Mouse (Mus musculus) forebrain, embryonic 15.5 days (tissue): ENCODE data around the gene Wnt1. TPM values are rescaled to one million over a fixed set of nuclear protein-coding genes. Genes with fewer than 3 reads are reported as not detected.

ENCODE experiments used
- ATAC-seq: fragments of 200-750 bp; cut with Nextera tagmentation; replicated peaks from 2 replicates; pipeline ENCODE4 v1.8.0; 2017; ENCODE audit warnings: mild to moderate bottlenecking, moderate TSS enrichment, moderate library complexity
- H3K27ac ChIP-seq: fragments of 300-500 bp; sonication (generic); replicated peaks from 2 replicates; pipeline ENCODE4 v1.5.1; 2015; ENCODE audit warnings: mild to moderate bottlenecking, inconsistent platforms
- H3K27me3 ChIP-seq: fragments of 300-500 bp; sonication (generic); 2 replicates; pipeline ENCODE4 v1.6.1; 2015; ENCODE audit warnings: inconsistent platforms
- H3K36me3 ChIP-seq: fragments of 300-500 bp; sonication (generic); 2 replicates; pipeline ENCODE4 v1.6.1; 2015; ENCODE audit warnings: mild to moderate bottlenecking, inconsistent platforms
- H3K4me1 ChIP-seq: fragments of 300-500 bp; sonication (generic); 2 replicates; pipeline ENCODE4 v1.6.1; 2015; ENCODE audit warnings: inconsistent platforms
- H3K4me2 ChIP-seq: fragments of 300-500 bp; sonication (generic); replicated peaks from 2 replicates; pipeline ENCODE4 v1.6.1; 2015; ENCODE audit warnings: mild to moderate bottlenecking, inconsistent platforms
- H3K4me3 ChIP-seq: fragments of 300-500 bp; sonication (generic); 2 replicates; pipeline ENCODE4 v1.5.1; 2015; ENCODE audit warnings: mild to moderate bottlenecking, inconsistent platforms
- H3K9ac ChIP-seq: fragments of 300-500 bp; sonication (generic); replicated peaks from 2 replicates; pipeline ENCODE4 v1.6.1; 2015; ENCODE audit warnings: mild to moderate bottlenecking, inconsistent platforms
- H3K9me3 ChIP-seq: fragments of 300-500 bp; sonication (generic); 2 replicates; pipeline ENCODE4 v1.6.1; 2016; ENCODE audit warnings: inconsistent platforms
- WGBS: fragments of 180-500 bp; shearing (Covaris S2); methylation state at CpG from one replicate; pipeline ENCODE4 v1.1.7; 2015; ENCODE audit warnings: mixed read lengths; 5-methylcytosine and 5-hydroxymethylcytosine counted together
- polyA plus RNA-seq: library from polyadenylated mRNA; unstranded; fragments of >200 nt; fragmentation: Nextera tagmentation; extraction: Ambion mirVana; gene quantifications from 2 replicates; pipeline ENCODE4 v1.2.1, GENCODE M21; 2015

Wnt1 gene
- polyA plus RNA-seq, 1 experiment from 2014 or later, result 0.25 TPM

DNA sequence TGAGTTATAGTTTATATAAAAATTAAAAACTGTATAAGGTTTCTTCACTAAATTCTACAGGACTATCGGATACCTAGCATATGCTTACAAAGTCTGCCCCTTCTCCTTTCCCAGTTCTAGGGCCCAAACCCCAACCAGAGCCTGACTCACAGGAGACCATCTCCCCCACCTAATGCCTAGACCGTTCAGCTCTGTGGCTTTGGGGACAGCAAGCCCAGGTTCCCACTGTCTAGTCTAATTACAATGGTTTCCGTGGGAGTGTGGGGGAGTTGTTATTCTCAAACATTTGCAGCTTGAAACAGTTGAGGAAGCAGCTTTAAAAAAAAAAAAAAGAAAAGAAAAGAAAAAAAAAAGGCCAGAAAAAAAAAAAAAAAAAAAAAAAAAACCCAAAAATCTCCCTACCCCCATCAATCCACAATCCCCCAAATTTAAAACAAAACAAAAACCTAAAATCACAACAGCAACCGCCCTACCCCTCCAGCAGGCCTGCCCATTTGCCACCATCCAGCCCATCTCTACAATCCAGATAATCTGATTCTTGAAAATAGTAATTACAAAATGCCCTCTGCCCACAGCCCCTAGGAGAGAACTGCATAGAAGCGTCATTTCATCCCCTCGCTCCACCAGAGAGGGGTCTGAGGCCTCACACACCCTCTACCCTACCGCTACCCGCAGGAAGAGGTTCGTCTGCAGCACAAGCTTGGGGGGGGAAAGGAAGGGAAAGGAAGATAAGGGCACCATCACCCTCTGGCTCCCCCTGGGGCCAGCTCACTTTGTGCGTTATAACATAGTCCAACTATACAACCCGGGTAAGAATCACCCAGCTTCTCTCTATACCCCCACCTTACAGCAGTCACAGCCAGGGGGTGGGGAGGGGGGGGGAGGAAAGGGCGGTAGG, 42.8 kb downstream of the Wnt1 start:
- peaks cover 42% of the 10 kb centered on the region for H3K36me3 ChIP-seq
- no peak overlapping the region for H3K4me3 ChIP-seq
- WGBS, result 64% methylated on average over 12 of the region's 12 CpGs
- H3K9ac ChIP-seq, result no peak overlapping the region
- H3K4me2 ChIP-seq, result no peak overlapping the region
- no peaks in the 10 kb centered on the region for H3K27me3 ChIP-seq
- no peaks in the 10 kb centered on the region for H3K9me3 ChIP-seq
- peaks cover 16% of the 10 kb centered on the region for H3K4me1 ChIP-seq
- no peak for ATAC-seq
- 0 out of 2 replicates have a peak overlapping the region, but pooled peaks have one; percentile 9 for H3K27ac ChIP-seq

DNA sequence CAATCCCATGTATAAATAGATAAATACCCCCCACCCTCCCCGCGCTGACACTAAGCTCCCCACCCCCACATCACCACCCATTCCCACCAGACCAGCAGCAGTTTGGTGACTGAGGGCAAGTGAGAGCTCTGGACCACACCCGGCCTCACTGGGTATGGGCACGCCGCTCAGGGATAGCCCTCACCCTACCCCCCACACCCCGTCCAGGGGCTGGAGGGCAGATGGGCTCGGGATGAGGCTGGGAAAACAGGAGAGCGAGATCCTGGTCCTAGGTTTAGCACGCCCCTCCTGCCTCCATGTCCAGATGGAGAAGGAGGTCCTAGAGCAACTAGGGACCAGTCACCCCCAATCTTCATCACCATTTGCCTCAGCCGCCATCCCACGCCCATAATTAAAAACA, 43.6 kb downstream of the Wnt1 start:
- Histone ChIP-seq H3K27ac (no peak overlapping the region), H3K4me3 (no peak overlapping the region), H3K36me3 (peaks cover 48% of the 10 kb centered on the region), H3K9ac (no peak overlapping the region), H3K4me2 (no peak overlapping the region), H3K9me3 (no peaks in the 10 kb centered on the region), H3K27me3 (no peaks in the 10 kb centered on the region), H3K4me1 (peaks cover 16% of the 10 kb centered on the region)
- ATAC-seq, result no peak
- WGBS, result 89% methylated on average over 11 of the region's 11 CpGs

DNA sequence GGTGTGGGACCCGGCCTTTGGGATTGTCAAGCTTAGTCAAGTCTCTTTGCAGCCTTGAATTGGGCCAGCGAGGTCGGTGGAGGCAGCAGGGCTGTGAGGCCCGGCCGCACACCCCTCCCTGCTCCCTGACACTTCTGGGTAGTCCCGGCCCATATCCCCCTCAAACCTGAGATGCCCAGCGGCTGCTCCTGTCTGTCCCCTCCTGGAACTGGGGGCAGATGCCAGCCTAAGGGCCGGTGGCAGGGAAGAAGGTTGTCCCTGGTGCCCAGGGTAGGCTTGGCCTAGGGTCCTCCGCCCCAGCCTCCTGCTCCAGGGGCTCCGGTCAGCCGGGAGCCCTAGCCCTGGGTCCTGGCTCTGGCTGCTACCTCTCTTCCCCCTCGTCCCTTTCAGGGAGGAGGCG, 44.4 kb downstream of the Wnt1 start:
- H3K9ac ChIP-seq, result no peak overlapping the region
- H3K4me3 ChIP-seq, result no peak overlapping the region
- no peaks in the 10 kb centered on the region for H3K9me3 ChIP-seq
- 88% methylated on average over 13 of the region's 13 CpGs for WGBS
- H3K27ac ChIP-seq, result no peak overlapping the region
- H3K36me3 ChIP-seq, result peaks cover 56% of the 10 kb centered on the region
- H3K27me3 ChIP-seq, result no peaks in the 10 kb centered on the region
- ATAC-seq, result no peak
- no peak overlapping the region for H3K4me2 ChIP-seq
- H3K4me1 ChIP-seq, result peaks cover 16% of the 10 kb centered on the region

DNA sequence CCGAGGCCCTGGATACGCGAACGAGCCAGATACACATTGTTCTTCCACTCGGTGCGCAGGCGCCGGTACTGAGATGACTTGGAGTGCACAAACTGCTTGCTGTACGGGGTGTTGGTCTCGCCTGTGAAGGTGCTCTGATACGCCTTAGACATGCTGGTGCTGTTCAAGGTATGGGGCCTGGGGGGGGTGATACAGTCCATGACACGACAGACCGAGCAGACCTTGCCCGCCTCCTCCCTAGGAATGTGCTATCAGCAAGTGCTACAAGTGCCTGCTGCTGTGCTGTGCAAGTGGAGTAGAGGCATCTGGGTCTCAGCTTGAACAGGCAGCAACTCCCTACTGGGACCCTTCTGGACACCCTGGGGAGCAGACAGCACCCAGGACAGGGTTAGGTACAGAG, 45.6 kb downstream of the Wnt1 start:
- Histone ChIP-seq H3K27ac (no peak overlapping the region), H3K9ac (no peak overlapping the region), H3K27me3 (no peaks in the 10 kb centered on the region), H3K4me2 (no peak overlapping the region), H3K4me1 (peaks cover 4% of the 10 kb centered on the region), H3K4me3 (no peak overlapping the region), H3K36me3 (peaks cover 68% of the 10 kb centered on the region), H3K9me3 (no peaks in the 10 kb centered on the region)
- no peak for ATAC-seq
- WGBS, result 97% methylated on average over 14 of the region's 14 CpGs

DNA sequence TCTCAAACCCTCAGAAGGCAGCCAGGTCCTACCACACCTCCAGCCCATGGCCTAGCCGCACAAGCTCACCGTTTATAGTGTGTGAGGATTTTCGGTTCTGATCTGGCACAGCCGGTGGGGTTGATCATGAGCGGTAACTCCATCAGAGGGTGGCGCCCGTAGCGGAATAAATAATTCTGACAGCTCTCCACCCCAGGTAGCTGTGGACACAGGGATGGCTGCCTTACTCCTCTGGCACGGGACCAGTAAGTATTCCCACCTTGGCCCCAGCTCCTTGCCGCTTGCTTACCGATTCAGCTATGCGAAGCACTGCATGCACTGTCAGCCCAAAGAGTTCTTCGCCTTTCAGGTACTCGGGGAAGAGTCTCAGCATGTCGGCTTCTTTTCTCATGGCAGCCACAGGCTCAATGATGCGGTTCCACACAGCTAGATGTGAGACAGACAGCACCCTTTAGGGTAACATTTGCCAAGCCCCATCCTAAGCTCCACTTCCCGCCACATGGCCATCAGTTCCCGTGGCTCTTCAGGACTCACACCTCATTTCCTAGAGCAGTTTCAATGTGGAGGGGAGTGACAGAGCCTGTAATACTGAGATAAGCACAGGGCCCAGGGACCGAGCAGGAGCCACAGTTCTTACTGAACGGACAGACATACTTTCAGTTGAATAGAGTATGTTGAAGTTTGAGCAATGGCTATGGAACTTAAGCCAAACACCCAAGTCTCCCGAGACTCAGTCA, 47.5 kb downstream of the Wnt1 start:
- Histone ChIP-seq H3K9me3 (no peaks in the 10 kb centered on the region), H3K4me3 (no peak overlapping the region), H3K4me2 (no peak overlapping the region), H3K27me3 (no peaks in the 10 kb centered on the region), H3K36me3 (peaks cover 87% of the 10 kb centered on the region), H3K9ac (no peak overlapping the region), H3K27ac (no peak overlapping the region), H3K4me1 (no peaks in the 10 kb centered on the region)
- no peak for ATAC-seq
- 90% methylated on average over 21 of the region's 21 CpGs for WGBS

DNA sequence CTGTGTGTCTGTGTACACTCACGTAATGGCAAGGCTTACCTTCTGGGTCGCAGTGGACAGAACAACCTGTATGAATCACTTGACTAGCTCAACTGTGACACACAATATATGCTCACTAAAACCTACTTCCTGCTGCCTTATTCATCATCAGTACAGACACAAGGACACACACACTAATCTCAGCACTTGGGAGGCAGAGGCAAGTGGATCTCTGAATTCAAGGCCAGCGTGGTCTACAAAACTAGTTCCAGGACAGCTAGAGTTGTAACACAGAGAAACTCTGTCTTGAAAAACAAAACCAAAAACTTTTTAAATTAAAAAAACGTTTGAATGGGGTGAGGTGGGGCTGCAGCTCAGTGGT, 48.1 kb downstream of the Wnt1 start:
- H3K4me2 ChIP-seq, result no peak overlapping the region
- H3K9ac ChIP-seq, result no peak overlapping the region
- no peaks in the 10 kb centered on the region for H3K9me3 ChIP-seq
- 77% methylated on average over 4 of the region's 4 CpGs for WGBS
- no peak for ATAC-seq
- no peak overlapping the region for H3K4me3 ChIP-seq
- H3K36me3 ChIP-seq, result peaks cover 92% of the 10 kb centered on the region
- no peak overlapping the region for H3K27ac ChIP-seq
- H3K4me1 ChIP-seq, result no peaks in the 10 kb centered on the region
- no peaks in the 10 kb centered on the region for H3K27me3 ChIP-seq

DNA sequence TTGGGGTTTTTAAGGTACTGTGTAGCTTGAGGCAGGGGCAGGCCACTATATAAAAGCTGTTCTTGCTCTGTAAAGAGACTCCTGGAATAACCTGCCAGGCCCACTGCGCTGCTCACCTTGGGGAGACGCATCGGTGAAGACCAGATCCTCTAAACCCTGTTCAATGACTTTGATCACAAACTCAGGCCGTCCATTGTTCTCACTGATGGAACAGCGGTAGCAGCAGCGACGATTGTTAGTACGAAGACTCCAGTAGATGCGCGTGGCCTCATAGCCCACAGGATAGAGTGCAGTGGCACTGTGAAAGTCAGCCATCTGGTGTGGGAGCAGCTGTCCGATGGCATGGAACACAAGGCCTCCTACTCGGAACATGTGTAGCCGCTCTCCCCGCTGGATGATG, 49.5 kb downstream of the Wnt1 start:
- no peaks in the 10 kb centered on the region for H3K27me3 ChIP-seq
- H3K4me3 ChIP-seq, result no peak overlapping the region
- no peaks in the 10 kb centered on the region for H3K4me1 ChIP-seq
- no peak overlapping the region for H3K4me2 ChIP-seq
- H3K9ac ChIP-seq, result no peak overlapping the region
- H3K27ac ChIP-seq, result no peak overlapping the region
- 95% methylated on average over 14 of the region's 14 CpGs for WGBS
- no peaks in the 10 kb centered on the region for H3K9me3 ChIP-seq
- peaks cover 99% of the 10 kb centered on the region for H3K36me3 ChIP-seq
- ATAC-seq, result no peak

DNA sequence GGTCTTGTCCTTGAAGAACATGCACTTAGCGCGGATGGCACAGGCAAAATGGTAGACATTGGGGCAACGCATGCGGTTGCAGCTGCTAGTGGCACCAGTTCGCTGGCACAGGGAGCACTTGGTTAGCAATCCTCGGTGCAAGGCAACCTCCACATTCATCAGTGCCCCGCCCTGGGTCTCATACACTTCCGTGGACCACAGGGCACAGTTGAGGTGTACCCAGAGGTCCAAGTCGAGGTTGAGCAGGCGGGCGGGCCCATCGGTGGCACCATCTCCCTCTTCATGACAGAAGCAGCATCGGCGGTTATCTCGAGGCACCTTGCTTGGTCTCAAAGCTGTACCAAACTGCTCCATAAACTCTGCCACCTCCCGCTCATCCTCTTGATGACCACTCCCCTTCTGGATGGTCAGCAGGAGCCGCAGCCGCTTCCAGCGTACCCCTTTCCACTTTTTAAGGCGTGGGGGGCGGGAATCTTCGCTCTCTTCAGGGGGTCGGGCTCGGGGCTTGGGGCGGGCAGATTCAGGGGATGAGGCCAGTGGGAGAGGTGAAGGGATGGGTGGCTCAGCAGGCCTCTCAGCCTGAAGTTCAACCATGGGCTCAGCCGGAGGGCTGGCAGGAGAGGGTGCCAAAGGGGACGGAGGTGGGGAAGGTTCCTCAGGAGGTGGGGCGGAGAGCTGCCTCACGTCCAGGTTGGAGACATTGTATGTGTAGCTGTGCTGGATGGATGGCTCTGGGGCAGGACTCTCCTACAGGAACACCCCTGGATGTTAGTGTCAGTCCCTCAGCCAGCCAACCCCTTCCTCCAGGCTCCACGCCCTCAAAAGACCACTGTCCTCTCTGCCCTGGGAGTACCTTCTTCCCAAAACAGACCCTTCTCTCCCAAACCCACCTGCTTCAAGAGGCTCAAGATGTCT, 50.3 kb downstream of the Wnt1 start:
- no peak for ATAC-seq
- H3K4me2 ChIP-seq, result no peak overlapping the region
- peaks cover 99% of the 10 kb centered on the region for H3K36me3 ChIP-seq
- no peaks in the 10 kb centered on the region for H3K4me1 ChIP-seq
- WGBS, result 93% methylated on average over 30 of the region's 30 CpGs
- H3K9me3 ChIP-seq, result no peaks in the 10 kb centered on the region
- H3K9ac ChIP-seq, result no peak overlapping the region
- no peak overlapping the region for H3K4me3 ChIP-seq
- H3K27me3 ChIP-seq, result no peaks in the 10 kb centered on the region
- H3K27ac ChIP-seq, result no peak overlapping the region

Other genes starting within 250 kb of the Wnt1 start
- gene Ccnt1, start 218.9 kb upstream of the Wnt1 start, polyA plus RNA-seq, result 66.5 and 72.0 TPM in 2 replicates
- gene 4930415O20Rik, start 218.9 kb upstream of the Wnt1 start, polyA plus RNA-seq, result 0.56 TPM in 1 of 2 replicates, not detected in the other
- 12.5 and 13.8 TPM in 2 replicates for gene Adcy6, start 179.8 kb upstream of the Wnt1 start, polyA plus RNA-seq
- 134 and 138 TPM in 2 replicates for gene Cacnb3, start 159.0 kb upstream of the Wnt1 start, polyA plus RNA-seq
- 23.5 and 25.0 TPM in 2 replicates for gene Ddx23, start 127.0 kb upstream of the Wnt1 start, polyA plus RNA-seq
- gene Rnd1, start 112.4 kb upstream of the Wnt1 start, polyA plus RNA-seq, result 11.0 and 12.8 TPM in 2 replicates
- gene Ccdc65, start 81.7 kb upstream of the Wnt1 start, polyA plus RNA-seq, result 2.3 and 4.3 TPM in 2 replicates
- gene Fkbp11, start 61.7 kb upstream of the Wnt1 start, polyA plus RNA-seq, result 3.5 and 3.6 TPM in 2 replicates
- gene Arf3, start 26.6 kb upstream of the Wnt1 start, polyA plus RNA-seq, result 82.3 and 88.2 TPM in 2 replicates
- not detected in 2 replicates for gene Wnt10b, start 11.7 kb upstream of the Wnt1 start, polyA plus RNA-seq
- 0.46 and 0.47 TPM in 2 replicates for gene Ddn, start 19.6 kb downstream of the Wnt1 start, polyA plus RNA-seq
- gene Prkag1, start 41.7 kb downstream of the Wnt1 start, polyA plus RNA-seq, result 89.0 and 91.7 TPM in 2 replicates
- 13.9 and 14.3 TPM in 2 replicates for gene Kmt2d, start 81.3 kb downstream of the Wnt1 start, polyA plus RNA-seq
- gene Rhebl1, start 104.7 kb downstream of the Wnt1 start, polyA plus RNA-seq, result 42.7 and 46.4 TPM in 2 replicates
- gene Dhh, start 108.7 kb downstream of the Wnt1 start, polyA plus RNA-seq, result 0.52 and 0.68 TPM in 2 replicates
- gene Lmbr1l, start 128.4 kb downstream of the Wnt1 start, polyA plus RNA-seq, result 43.2 and 45.2 TPM in 2 replicates
- gene Tuba1b, start 144.7 kb downstream of the Wnt1 start, polyA plus RNA-seq, result 1,138 and 1,204 TPM in 2 replicates
- gene Gm49450, start 163.7 kb downstream of the Wnt1 start, polyA plus RNA-seq, result not detected in 2 replicates
- gene Tuba1a, start 163.8 kb downstream of the Wnt1 start, polyA plus RNA-seq, result 14,933 and 15,115 TPM in 2 replicates
- 45.7 and 53.5 TPM in 2 replicates for gene Tuba1c, start 240.0 kb downstream of the Wnt1 start, polyA plus RNA-seq